Mouse (Mus musculus): ENCODE results near the gene Hdac7.
"Not testable (repeated sequence)": the region's sequence is repeated elsewhere in the genome, so short reads cannot be mapped to it uniquely, and the experiment has no call there.

DNA sequence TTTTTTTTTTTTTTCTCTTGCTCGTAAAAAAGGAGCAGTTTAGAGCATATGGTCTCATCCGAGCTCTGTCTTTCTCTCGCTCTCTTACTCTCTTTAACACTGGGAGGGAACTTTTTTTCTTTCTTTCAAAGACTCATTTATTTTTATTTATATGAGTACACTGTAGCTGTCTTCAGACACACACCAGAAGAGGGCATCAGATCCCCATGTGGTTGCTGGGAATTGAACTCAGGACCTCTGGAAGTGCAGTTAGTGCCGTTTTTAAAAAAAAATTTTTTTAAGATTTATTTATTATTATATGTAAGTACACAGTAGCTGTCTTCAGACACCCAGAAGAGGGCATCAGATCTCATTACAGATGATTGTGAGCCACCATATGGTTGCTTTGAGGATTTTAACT, 25.8 kb upstream of the Hdac7 start:
- not testable (repeated sequence) for TF ChIP-seq CTCF (IDR thresholded peaks at IDR 0.05; ENCODE audit: control insufficient read depth, insufficient read depth, low read length); POLR2A (IDR thresholded peaks at IDR 0.05; ENCODE audit: borderline replicate concordance, control insufficient read depth, low read depth, low read length)
